Mouse (Mus musculus) yolk sac, embryonic 10.5 days (tissue): ENCODE measurements around the gene Fam213a.
A peak's percentile ranks its signal among the peaks of the same experiment; 100 is the strongest.

Source experiments
- DNase-seq: peaks from one replicate; pipeline ENCODE4 v3.0.0-alpha.2; 2017; ENCODE audit warnings: low spot score

Gene Fam213a

GRCm38 (mm10) chr14:40962365-40963290 is 51.0 kb downstream of the Fam213a start:
- DNase-seq: no peak

GRCm38 (mm10) chr14:40960237-40960636 is 53.4 kb downstream of the Fam213a start:
- DNase-seq: no peak

- DNase-seq: no peak
Measured at GRCm38 (mm10) chr14:40959586-40959985, 54.0 kb downstream of the Fam213a start.

- no peak for DNase-seq
Measured at GRCm38 (mm10) chr14:40958986-40959381, 54.6 kb downstream of the Fam213a start.

GRCm38 (mm10) chr14:40958083-40958985 is 55.3 kb downstream of the Fam213a start:
- DNase-seq: no peak

- no peak for DNase-seq
Measured at GRCm38 (mm10) chr14:40957607-40958006, 56.0 kb downstream of the Fam213a start.

GRCm38 (mm10) chr14:40956252-40957146 is 57.1 kb downstream of the Fam213a start:
- peak; percentile 60 for DNase-seq

GRCm38 (mm10) chr14:40955596-40956251 is 57.9 kb downstream of the Fam213a start:
- no peak for DNase-seq

- no peak for DNase-seq
Measured at GRCm38 (mm10) chr14:40955146-40955545, 58.4 kb downstream of the Fam213a start.

- no peak for DNase-seq
Measured at GRCm38 (mm10) chr14:40953381-40953780, 60.2 kb downstream of the Fam213a start.

GRCm38 (mm10) chr14:40952715-40953114 is 60.9 kb downstream of the Fam213a start:
- no peak for DNase-seq

GRCm38 (mm10) chr14:40952301-40952700 is 61.3 kb downstream of the Fam213a start:
- no peak for DNase-seq

GRCm38 (mm10) chr14:40949730-40950614 is 63.6 kb downstream of the Fam213a start:
- no peak for DNase-seq

- no peak for DNase-seq
Measured at GRCm38 (mm10) chr14:40949047-40949446, 64.5 kb downstream of the Fam213a start.

GRCm38 (mm10) chr14:40948522-40948921 is 65.1 kb downstream of the Fam213a start:
- no peak for DNase-seq

GRCm38 (mm10) chr14:40947431-40948394 is 65.9 kb downstream of the Fam213a start:
- no peak for DNase-seq

GRCm38 (mm10) chr14:40943802-40944201 is 69.8 kb downstream of the Fam213a start:
- no peak for DNase-seq
